Mouse (Mus musculus): ENCODE measurements around the gene I0C0044D17Rik.

The I0C0044D17Rik gene

DNA sequence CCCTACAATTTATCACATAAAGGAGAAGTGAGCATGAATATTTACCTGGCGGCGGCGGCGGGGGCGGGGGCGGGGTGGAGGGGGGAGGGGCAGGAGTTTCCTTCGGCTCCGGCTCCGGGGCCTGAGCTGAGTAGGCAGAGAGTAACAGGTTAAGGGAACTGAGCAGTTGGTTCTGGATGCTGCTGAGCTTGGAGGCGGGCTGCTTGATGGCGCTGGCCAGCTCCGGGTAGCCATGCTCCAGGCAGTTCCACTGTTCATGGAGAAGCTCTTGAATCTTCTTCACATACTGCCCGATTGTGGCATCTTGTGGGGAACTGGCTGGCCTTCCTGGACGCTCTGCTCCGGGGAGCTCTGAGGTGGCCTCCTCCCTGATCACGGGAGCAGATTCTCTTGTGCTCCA, 45.4 kb downstream of the I0C0044D17Rik start:
- DNase-seq (ENCODE audit: extremely low spot score, low read depth, low spot score) = no peak

DNA sequence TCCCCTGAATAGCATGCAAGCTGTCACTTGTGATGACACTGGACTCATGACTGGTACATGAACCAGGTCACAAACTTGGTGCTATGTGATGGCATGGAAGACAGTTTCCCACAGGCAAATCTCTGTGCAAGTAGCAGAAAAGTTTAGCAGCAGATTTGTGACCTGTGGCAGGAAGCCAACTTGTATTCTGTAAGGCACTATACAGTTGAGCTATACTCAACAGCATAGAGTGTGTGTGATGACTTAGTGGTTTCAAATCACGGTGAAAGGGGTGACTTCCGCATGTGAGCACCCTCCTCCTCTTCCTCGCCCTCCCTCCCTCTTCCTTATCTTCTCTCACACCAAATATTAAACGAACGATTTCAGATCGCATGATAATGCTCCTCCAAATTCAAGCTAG, 46.2 kb downstream of the I0C0044D17Rik start:
- no peak for DNase-seq (ENCODE audit: extremely low spot score, low read depth, low spot score)

DNA sequence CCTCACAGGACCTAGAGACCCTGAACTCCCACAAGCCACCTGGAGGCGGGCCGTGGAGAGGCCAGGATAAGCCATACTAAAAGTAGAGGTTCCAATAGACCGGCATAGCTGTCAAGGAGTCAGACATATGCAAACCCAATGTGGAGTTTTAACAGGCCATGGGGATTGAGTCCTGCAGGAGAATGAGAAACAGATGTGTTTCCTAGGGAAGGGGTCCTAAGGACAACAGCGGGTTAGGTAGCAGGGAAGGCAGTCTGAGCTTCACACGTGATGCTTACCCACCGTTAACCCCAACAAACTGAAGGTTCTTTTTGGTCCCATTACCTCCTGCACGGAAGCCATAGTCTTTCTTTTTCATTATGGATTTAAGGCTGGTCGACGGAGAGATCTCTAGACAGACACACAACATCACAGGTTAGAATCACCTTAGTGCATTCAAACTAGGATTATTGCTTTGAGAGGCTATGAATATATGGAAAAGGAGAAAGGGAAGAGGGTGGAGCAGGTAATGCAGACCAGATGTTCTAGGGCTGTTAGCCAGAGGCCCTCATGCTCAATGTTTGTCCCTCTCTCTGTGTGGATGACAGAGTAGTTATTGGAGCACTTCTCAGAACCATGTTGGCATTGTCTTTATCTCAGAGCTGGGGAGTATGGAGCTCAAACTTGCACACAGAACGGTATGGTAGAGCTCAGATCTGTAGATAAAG, 46.8 kb downstream of the I0C0044D17Rik start:
- peak; percentile 81 for DNase-seq (ENCODE audit: extremely low spot score, low read depth, low spot score)

DNA sequence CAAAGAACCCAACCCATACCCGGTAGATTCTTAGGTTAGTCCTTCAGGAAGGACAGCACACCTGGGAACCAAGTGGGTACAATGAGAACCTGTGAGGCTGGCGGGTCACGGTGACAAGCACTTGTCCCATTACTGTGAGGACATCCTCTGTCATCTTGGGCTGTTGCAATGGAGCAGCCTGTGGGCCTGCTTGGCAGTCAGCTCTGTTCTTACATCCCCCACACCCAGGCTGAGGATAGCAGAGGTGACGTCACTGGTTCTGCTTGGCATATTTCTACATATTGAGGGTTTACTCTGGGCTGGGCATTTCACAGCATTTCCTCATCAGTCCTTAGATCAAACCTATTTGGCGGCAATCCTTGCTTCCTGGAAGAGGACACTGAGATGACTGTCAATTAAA, 49.9 kb downstream of the I0C0044D17Rik start:
- DNase-seq (ENCODE audit: extremely low spot score, low read depth, low spot score) = no peak

All from hindlimb bud, embryonic 11.5 days (tissue).